8 mouse cellular contexts compared by ENCODE assay signal in the genomic region with DNA sequence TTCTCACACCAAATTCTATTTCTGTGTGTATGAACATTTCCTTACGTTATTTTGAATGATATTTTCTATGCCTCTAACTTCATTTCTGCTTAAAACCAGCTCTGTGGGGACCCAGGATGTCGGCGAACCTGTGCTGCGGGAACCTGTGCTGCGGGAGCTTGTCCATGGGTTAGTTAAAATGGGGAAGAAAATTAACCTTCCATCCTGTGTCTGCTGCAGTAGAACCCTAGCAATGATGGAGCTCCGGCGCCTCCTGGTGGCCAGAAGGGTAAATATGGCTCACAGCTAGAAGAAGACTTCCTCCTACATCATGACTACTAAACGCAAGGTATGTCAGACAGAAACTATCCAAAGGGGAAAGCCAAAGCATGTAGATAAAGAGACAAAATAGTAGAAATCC. TPM values are rescaled to one million over a fixed set of nuclear protein-coding genes. Genes with fewer than 3 reads are reported as not detected.
DNase-seq lines count a peak whose midpoint lies in the region; ATAC-seq and TF ChIP-seq lines count a peak whose summit lies in the region.

No protein-coding gene starts in this region.

- no peak overlapping the region for H3K4me3 ChIP-seq in thymus, adult 2 months (ENCODE audit: control insufficient read depth, insufficient read depth, low read length)
- H3K4me3 ChIP-seq in embryonic fibroblast, embryonic 13.5 days (ENCODE audit: insufficient read depth, low read length) = no peak overlapping the region
- no peak overlapping the region for H3K4me3 ChIP-seq in liver, embryonic 14.5 days (ENCODE audit: insufficient read depth in 1 of 2, low read depth in 2 of 2, low read length in 2 of 2)

- H3K27ac ChIP-seq in thymus, adult 2 months (ENCODE audit: control insufficient read depth, insufficient read depth, low read length) = no peak overlapping the region
- H3K27ac ChIP-seq in embryonic fibroblast, embryonic 13.5 days (ENCODE audit: insufficient read depth, low read length) = no peak overlapping the region
- no peak overlapping the region for H3K27ac ChIP-seq in liver, embryonic 14.5 days

- TF ChIP-seq EP300 in liver, embryonic 14.5 days (IDR thresholded peaks at IDR 0.05; ENCODE audit: low read depth) = no peak

- DNase-seq in thymus, adult 2 months = peak; percentile 68
- no peak for DNase-seq in thymus, adult 18-20 months
- DNase-seq in adrenal gland, postnatal 36 days = peak; percentile 83 to 85
- peak; percentile 74 for DNase-seq in kidney, adult 9 months
- no peak for DNase-seq in liver, embryonic 14.5 days (ENCODE audit: low read depth in 3 of 3, low spot score in 3 of 3)
- DNase-seq in retina, postnatal 1 day = peak; percentile 77
- DNase-seq in urinary bladder, postnatal 36 days (ENCODE audit: low spot score in 2 of 2) = peak; percentile 76 to 77

- H3K9me3 ChIP-seq in liver, embryonic 14.5 days (ENCODE audit: control insufficient read depth, low read length) = no peaks in the 10 kb centered on the region

- H3K27me3 ChIP-seq in thymus, adult 2 months (ENCODE audit: control insufficient read depth, insufficient read depth, low read length) = no peaks in the 10 kb centered on the region; the same call in 1 of the 2 replicates
- H3K27me3 ChIP-seq in liver, embryonic 14.5 days (ENCODE audit: control insufficient read depth, insufficient read depth, low read length) = no peaks in the 10 kb centered on the region

- 14% methylated on average over 8 of the region's 8 CpGs for WGBS in thymus, adult 2 months
- 21% methylated on average over 8 of the region's 8 CpGs for WGBS in liver, embryonic 14.5 days (ENCODE audit: insufficient replicate concordance)

- H3K4me1 ChIP-seq in thymus, adult 2 months (replicated peaks; ENCODE audit: control insufficient read depth, insufficient read depth, low read length) = no peaks in the 10 kb centered on the region
- no peaks in the 10 kb centered on the region for H3K4me1 ChIP-seq in embryonic fibroblast, embryonic 13.5 days (ENCODE audit: control insufficient read depth, insufficient read depth, low read length)
- H3K4me1 ChIP-seq in liver, embryonic 14.5 days (replicated peaks; ENCODE audit: control insufficient read depth in 2 of 2, insufficient read depth in 2 of 2, low read length in 1 of 2) = no peaks in the 10 kb centered on the region

- H3K4me2 ChIP-seq in liver, embryonic 14.5 days (ENCODE audit: low read depth) = no peak overlapping the region

- no peak overlapping the region for H3K9ac ChIP-seq in liver, embryonic 14.5 days (replicated peaks)

- ATAC-seq in liver, embryonic 14.5 days (ENCODE audit: insufficient read depth) = no peak

- H3K36me3 ChIP-seq in thymus, adult 2 months (ENCODE audit: control insufficient read depth, insufficient read depth, low read length) = no peaks in the 10 kb centered on the region
- H3K36me3 ChIP-seq in liver, embryonic 14.5 days (replicated peaks; ENCODE audit: control insufficient read depth, insufficient read depth, low read depth) = no peaks in the 10 kb centered on the region

- TF ChIP-seq CTCF in thymus, adult 2 months (IDR thresholded peaks at IDR 0.05; ENCODE audit: borderline replicate concordance, control insufficient read depth, extremely low read depth, insufficient read depth, low read length, poor library complexity) = peak; percentile 59; the same call in 1 of the 2 replicates
- TF ChIP-seq CTCF in embryonic fibroblast, embryonic 13.5 days (IDR thresholded peaks at IDR 0.05; ENCODE audit: borderline replicate concordance, insufficient read depth, low read length) = peak; percentile 78
- TF ChIP-seq CTCF in liver, embryonic 14.5 days (IDR thresholded peaks at IDR 0.05; ENCODE audit: low read depth) = peak; percentile 78

- no peak for TF ChIP-seq POLR2A in thymus, adult 2 months (IDR thresholded peaks at IDR 0.05; ENCODE audit: control insufficient read depth, extremely low read depth, insufficient read depth, low read length, poor library complexity)
- TF ChIP-seq POLR2A in embryonic fibroblast, embryonic 13.5 days (IDR thresholded peaks at IDR 0.05; ENCODE audit: low read depth, low read length) = no peak

RNA-seq across cellular contexts. Expression of a gene that starts 48.6 kb away (rescaled TPM):
- 83.1 and 83.7 TPM in 2 replicates for polyA plus RNA-seq in thymus, adult 2 months (2012; rRNA removed)
- 100 to 1,000 TPM; 104 to 114 TPM for total RNA-seq in adrenal gland, postnatal 36 days (2021)
- 165 and 171 TPM in 2 replicates for polyA plus RNA-seq in embryonic fibroblast, embryonic 13.5 days (2011; ENCODE audit: insufficient read length, low read depth, missing spikeins)
- polyA plus RNA-seq in liver, embryonic 14.5 days (2012; rRNA removed) = 13.8 and 22.6 TPM in 2 replicates
- polyA plus RNA-seq in liver, embryonic 14.5 days (2014; fragmentation: Nextera tagmentation; extraction: Ambion mirVana) = 70.8 and 75.6 TPM in 2 replicates

Comparison
In these comparisons a context has a peak if more than half of its experiments do, and no peak if none do; other contexts are left out.
1. DNase-seq: peak in thymus, adult 2 months (single experiment), adrenal gland, postnatal 36 days (2 of 2), kidney, adult 9 months (single experiment), retina, postnatal 1 day (single experiment) and urinary bladder, postnatal 36 days (2 of 2); none in thymus, adult 18-20 months (0 of 2) and liver, embryonic 14.5 days (0 of 3).
2. Peak in every context shown above with its lines, with median percentiles within 50 percentile points of each other: CTCF ChIP-seq.